Mouse (Mus musculus) megakaryocyte, embryonic 14.5 days (primary cell): ENCODE measurements at regions not wholly inside any gene's neighbourhood (a gene's known extent, or its start where the extent isn't known, plus 50 kb on each side); places are given as distances from the start of the nearest gene placed in this dataset.

Source experiments
- FLI1 ChIP-seq: IDR thresholded peaks from 2 replicates; pipeline ENCODE4 v1.6.1; 2012; ENCODE audit warnings: low read length, inconsistent platforms, mixed read lengths
- GATA1 ChIP-seq: IDR thresholded peaks from 3 replicates; pipeline ENCODE4 v1.6.1; 2012; ENCODE audit warnings: mixed read lengths, low read length, inconsistent platforms, borderline replicate concordance

DNA sequence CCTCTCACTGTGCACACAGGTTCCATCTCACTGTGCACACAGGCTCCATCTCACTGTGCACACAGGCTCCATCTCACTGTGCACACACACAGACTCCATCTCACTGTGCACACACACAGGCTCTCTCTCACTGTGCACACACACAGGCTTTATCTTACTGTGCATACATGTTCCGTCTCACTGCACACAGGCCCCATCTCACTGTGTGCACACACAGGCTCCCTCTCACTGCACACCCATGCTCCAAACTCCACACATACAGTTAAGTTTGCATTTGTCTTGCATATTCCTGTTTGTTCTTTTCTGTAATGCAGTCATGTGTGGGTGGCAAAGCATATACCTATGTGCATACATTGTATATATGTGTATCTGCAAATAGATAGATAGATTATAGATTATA lies 57.6 kb upstream of the Sox5 start:
- TF ChIP-seq GATA1 (no peak), FLI1 (no peak)
